Mouse (Mus musculus): ENCODE measurements around the gene Tmem132a. TPM values are rescaled to one million over a fixed set of nuclear protein-coding genes. Genes with fewer than 3 reads are reported as not detected.

The Tmem132a gene
- 31.6 and 37.0 TPM in 2 replicates for polyA plus RNA-seq (2014; fragmentation: Nextera tagmentation; extraction: Ambion mirVana)

- Histone ChIP-seq H3K27me3 (ENCODE audit: control insufficient read depth, insufficient read depth, low read length) (no peaks in the 10 kb centered on the region), H3K4me1 (ENCODE audit: control insufficient read depth in 2 of 2, insufficient read depth in 2 of 2, low read length in 2 of 2) (peaks cover 9 to 19% of the 10 kb centered on the region in 2 experiments), H3K9me3 (ENCODE audit: control insufficient read depth, low read length) (no peaks in the 10 kb centered on the region), H3K27ac (replicated peaks in 1 of 2; ENCODE audit: control insufficient read depth in 1 of 2, insufficient read depth in 1 of 2, low read depth in 2 of 2, low read length in 2 of 2) (peak within 1 kb of the TSS; percentile 62 to 64), H3K4me2 (ENCODE audit: low read length) (peak within 1 kb of the TSS; percentile 83), H3K9ac (ENCODE audit: low read length) (peak within 1 kb of the TSS; percentile 92), H3K36me3 (ENCODE audit: control insufficient read depth, insufficient read depth, low read length) (peaks cover 56% of the 10 kb centered on the region), H3K4me3 (ENCODE audit: control insufficient read depth in 1 of 2, insufficient read depth in 1 of 2, low read depth in 1 of 2, low read length in 2 of 2) (peak within 1 kb of the TSS; percentile 85 to 96)
- ATAC-seq (ENCODE audit: insufficient number of reproducible peaks, insufficient read depth, low FRiP score, low read depth) = no peak
- 4% methylated on average over 8 of the region's 8 CpGs for WGBS
Observed at GRCm38 (mm10) chr19:10869886-10870527, at the start of gene Tmem132a. Tmem132a (minus strand) TSS chr19:10869940.

- WGBS = 88% methylated on average over 10 of the region's 10 CpGs
Observed at GRCm38 (mm10) chr19:10918321-10918991, 48.7 kb upstream of the Tmem132a start.

DNA sequence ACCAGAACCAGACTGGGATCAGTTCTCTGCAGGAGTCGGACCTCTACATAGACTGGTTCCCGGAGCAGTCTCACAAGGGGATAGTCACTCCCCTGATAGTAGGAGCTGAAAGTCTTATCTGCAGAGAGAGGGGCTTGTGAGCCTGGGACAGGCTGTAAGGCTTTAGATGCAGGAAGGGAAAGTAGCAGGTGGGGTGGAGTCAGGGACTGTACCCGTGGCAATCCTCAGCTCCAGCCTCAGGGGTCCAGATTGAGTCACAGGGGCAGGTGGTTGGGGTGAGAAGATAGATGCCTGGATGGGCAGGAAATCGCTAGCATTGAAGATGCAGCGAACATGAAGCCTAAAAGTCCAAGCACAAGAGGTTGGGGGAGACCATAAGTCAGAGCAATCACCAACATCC lies 46.8 kb upstream of the Tmem132a start:
- H3K27me3 ChIP-seq (ENCODE audit: control insufficient read depth, insufficient read depth, low read length) = no peaks in the 10 kb centered on the region
- peaks cover 19 to 27% of the 10 kb centered on the region in 2 experiments for H3K4me1 ChIP-seq (ENCODE audit: control insufficient read depth in 2 of 2, insufficient read depth in 2 of 2, low read length in 2 of 2)
- H3K27ac ChIP-seq (replicated peaks in 1 of 2; ENCODE audit: control insufficient read depth in 1 of 2, insufficient read depth in 1 of 2, low read depth in 2 of 2, low read length in 2 of 2) = no peak overlapping the region
- H3K36me3 ChIP-seq (ENCODE audit: control insufficient read depth, insufficient read depth, low read length) = no peaks in the 10 kb centered on the region
- no peak for ATAC-seq (ENCODE audit: insufficient number of reproducible peaks, insufficient read depth, low FRiP score, low read depth)
- H3K4me3 ChIP-seq (ENCODE audit: control insufficient read depth in 1 of 2, insufficient read depth in 1 of 2, low read depth in 1 of 2, low read length in 2 of 2) = no peak overlapping the region
- WGBS = 55% methylated on average over 5 of the region's 5 CpGs
- H3K9me3 ChIP-seq (ENCODE audit: control insufficient read depth, low read length) = no peaks in the 10 kb centered on the region
- no peak overlapping the region for H3K4me2 ChIP-seq (ENCODE audit: low read length)
- 0 out of 2 replicates have a peak overlapping the region, but pooled peaks have one; percentile 5 for H3K9ac ChIP-seq (ENCODE audit: low read length)

More at GRCm38 (mm10) chr19:10918321-10918991, 48.7 kb upstream of the Tmem132a start:
- H3K36me3 ChIP-seq (ENCODE audit: control insufficient read depth, insufficient read depth, low read length) = no peaks in the 10 kb centered on the region
- H3K9me3 ChIP-seq (ENCODE audit: control insufficient read depth, low read length) = no peaks in the 10 kb centered on the region
- no peaks in the 10 kb centered on the region for H3K27me3 ChIP-seq (ENCODE audit: control insufficient read depth, insufficient read depth, low read length)
- H3K4me3 ChIP-seq (ENCODE audit: control insufficient read depth in 1 of 2, insufficient read depth in 1 of 2, low read depth in 1 of 2, low read length in 2 of 2) = no peak overlapping the region
- H3K9ac ChIP-seq (ENCODE audit: low read length) = no peak overlapping the region
- H3K4me1 ChIP-seq (ENCODE audit: control insufficient read depth in 2 of 2, insufficient read depth in 2 of 2, low read length in 2 of 2) = peaks cover 19 to 22% of the 10 kb centered on the region in 2 experiments
- no peak overlapping the region for H3K4me2 ChIP-seq (ENCODE audit: low read length)
- H3K27ac ChIP-seq (replicated peaks in 1 of 2; ENCODE audit: control insufficient read depth in 1 of 2, insufficient read depth in 1 of 2, low read depth in 2 of 2, low read length in 2 of 2) = no peak overlapping the region
- ATAC-seq (ENCODE audit: insufficient number of reproducible peaks, insufficient read depth, low FRiP score, low read depth) = no peak

- peaks cover 21 to 34% of the 10 kb centered on the region in 2 experiments for H3K4me1 ChIP-seq (ENCODE audit: control insufficient read depth in 2 of 2, insufficient read depth in 2 of 2, low read length in 2 of 2)
- H3K36me3 ChIP-seq (ENCODE audit: control insufficient read depth, insufficient read depth, low read length) = no peaks in the 10 kb centered on the region
- peak overlapping the region; percentile 67 to 71 for H3K27ac ChIP-seq (replicated peaks in 1 of 2; ENCODE audit: control insufficient read depth in 1 of 2, insufficient read depth in 1 of 2, low read depth in 2 of 2, low read length in 2 of 2)
- ATAC-seq (ENCODE audit: insufficient number of reproducible peaks, insufficient read depth, low FRiP score, low read depth) = no peak
- no peak overlapping the region for H3K4me2 ChIP-seq (ENCODE audit: low read length)
- 70% methylated on average over 2 of the region's 2 CpGs for WGBS
- no peak overlapping the region for H3K4me3 ChIP-seq (ENCODE audit: control insufficient read depth in 1 of 2, insufficient read depth in 1 of 2, low read depth in 1 of 2, low read length in 2 of 2)
- no peaks in the 10 kb centered on the region for H3K27me3 ChIP-seq (ENCODE audit: control insufficient read depth, insufficient read depth, low read length)
- no peaks in the 10 kb centered on the region for H3K9me3 ChIP-seq (ENCODE audit: control insufficient read depth, low read length)
- H3K9ac ChIP-seq (ENCODE audit: low read length) = peak overlapping the region; percentile 35; the same call in 1 of the 2 replicates
Observed at GRCm38 (mm10) chr19:10914870-10915269, 45.1 kb upstream of the Tmem132a start.

DNA sequence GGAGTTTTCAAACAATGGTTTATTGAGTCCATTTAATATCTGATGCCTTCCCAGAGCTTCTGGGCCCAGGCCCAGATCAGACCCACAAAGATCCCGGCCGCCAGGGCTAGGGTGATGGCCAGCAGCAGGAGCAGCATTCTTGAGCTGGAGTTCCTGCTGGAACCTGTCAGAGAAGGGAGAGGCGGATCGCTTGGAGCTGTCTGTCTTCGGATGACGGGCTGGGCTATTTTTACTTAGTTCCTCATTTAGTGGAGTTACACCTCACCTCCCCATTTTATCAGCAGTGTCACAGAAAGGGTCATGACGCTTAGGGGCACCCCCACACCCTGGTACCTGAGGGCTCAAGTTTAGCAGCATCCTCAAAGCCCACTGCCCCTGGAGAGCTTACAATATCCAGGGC lies 44.6 kb upstream of the Tmem132a start:
- peaks cover 25 to 39% of the 10 kb centered on the region in 2 experiments for H3K4me1 ChIP-seq (ENCODE audit: control insufficient read depth in 2 of 2, insufficient read depth in 2 of 2, low read length in 2 of 2)
- ATAC-seq (ENCODE audit: insufficient number of reproducible peaks, insufficient read depth, low FRiP score, low read depth) = no peak
- 16% methylated on average over 7 of the region's 7 CpGs for WGBS
- no peak overlapping the region; the same call in 1 of the 2 replicates for H3K4me2 ChIP-seq (ENCODE audit: low read length)
- peak overlapping the region; percentile 67 to 71 for H3K27ac ChIP-seq (replicated peaks in 1 of 2; ENCODE audit: control insufficient read depth in 1 of 2, insufficient read depth in 1 of 2, low read depth in 2 of 2, low read length in 2 of 2)
- H3K27me3 ChIP-seq (ENCODE audit: control insufficient read depth, insufficient read depth, low read length) = no peaks in the 10 kb centered on the region
- H3K4me3 ChIP-seq (ENCODE audit: control insufficient read depth in 1 of 2, insufficient read depth in 1 of 2, low read depth in 1 of 2, low read length in 2 of 2) = no peak overlapping the region
- H3K36me3 ChIP-seq (ENCODE audit: control insufficient read depth, insufficient read depth, low read length) = no peaks in the 10 kb centered on the region
- H3K9ac ChIP-seq (ENCODE audit: low read length) = peak overlapping the region; percentile 35
- H3K9me3 ChIP-seq (ENCODE audit: control insufficient read depth, low read length) = no peaks in the 10 kb centered on the region

DNA sequence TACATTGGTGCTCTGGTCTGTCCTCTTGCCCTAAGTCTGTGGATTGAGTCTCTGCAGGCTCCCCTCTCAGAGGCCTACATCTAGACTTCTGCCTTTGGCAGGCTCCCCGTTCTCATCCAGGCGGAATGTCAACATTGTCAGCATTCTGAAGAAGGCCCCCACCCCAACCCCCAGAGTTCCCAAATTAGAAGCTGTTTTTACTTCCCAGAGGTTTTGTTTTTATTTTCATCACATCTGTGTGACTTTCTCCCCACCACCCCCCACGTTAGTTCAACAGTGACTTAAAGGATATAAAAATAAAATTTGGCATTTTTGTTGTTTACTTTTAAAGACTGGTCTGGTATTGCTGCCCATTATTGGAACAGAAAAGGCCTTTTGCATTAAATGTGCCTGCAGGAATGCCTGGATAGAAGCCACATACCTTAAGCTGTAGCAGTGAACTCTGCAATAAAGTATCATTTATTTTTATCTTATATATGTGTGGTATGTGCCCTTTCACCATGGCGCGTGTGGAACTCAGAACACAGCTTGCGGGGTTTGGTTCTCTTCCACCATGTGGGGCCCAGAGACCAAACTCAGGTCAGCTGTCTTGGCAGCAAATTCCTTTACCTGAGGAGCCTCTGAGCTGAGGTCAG lies 39.5 kb upstream of the Tmem132a start:
- H3K4me1 ChIP-seq (ENCODE audit: control insufficient read depth in 2 of 2, insufficient read depth in 2 of 2, low read length in 2 of 2) = peaks cover 31 to 67% of the 10 kb centered on the region in 2 experiments
- peaks cover 32% of the 10 kb centered on the region for H3K36me3 ChIP-seq (ENCODE audit: control insufficient read depth, insufficient read depth, low read length)
- H3K4me2 ChIP-seq (ENCODE audit: low read length) = 0 out of 2 replicates have a peak overlapping the region, but pooled peaks have one; percentile 17
- H3K4me3 ChIP-seq (ENCODE audit: control insufficient read depth in 1 of 2, insufficient read depth in 1 of 2, low read depth in 1 of 2, low read length in 2 of 2) = no peak overlapping the region
- H3K9me3 ChIP-seq (ENCODE audit: control insufficient read depth, low read length) = no peaks in the 10 kb centered on the region
- peak overlapping the region; percentile 86 to 87 for H3K27ac ChIP-seq (replicated peaks in 1 of 2; ENCODE audit: control insufficient read depth in 1 of 2, insufficient read depth in 1 of 2, low read depth in 2 of 2, low read length in 2 of 2)
- ATAC-seq (ENCODE audit: insufficient number of reproducible peaks, insufficient read depth, low FRiP score, low read depth) = peak; percentile 64
- WGBS = 24% methylated on average over 6 of the region's 6 CpGs
- H3K27me3 ChIP-seq (ENCODE audit: control insufficient read depth, insufficient read depth, low read length) = no peaks in the 10 kb centered on the region
- peak overlapping the region; percentile 54 for H3K9ac ChIP-seq (ENCODE audit: low read length)

DNA sequence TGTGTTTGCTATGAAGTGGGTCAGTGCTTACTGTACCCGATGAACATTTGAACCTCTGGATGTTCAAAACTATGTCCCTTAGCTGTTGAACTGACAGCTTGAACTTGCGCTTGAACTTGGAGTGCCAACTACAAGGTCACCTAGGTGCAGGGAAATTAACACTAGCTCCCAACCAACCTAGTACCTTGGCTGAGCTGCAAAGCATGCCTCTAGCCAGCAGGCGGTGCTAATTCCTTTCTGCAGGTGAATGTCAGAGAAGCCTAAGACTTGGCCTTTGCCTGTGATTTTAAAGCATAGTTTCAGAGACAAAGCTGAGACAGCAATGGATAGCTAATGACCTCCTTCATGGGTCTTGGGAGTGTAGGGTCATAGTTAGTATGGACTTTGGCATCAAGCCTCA lies 38.2 kb upstream of the Tmem132a start:
- no peak for ATAC-seq (ENCODE audit: insufficient number of reproducible peaks, insufficient read depth, low FRiP score, low read depth)
- Histone ChIP-seq H3K4me2 (ENCODE audit: low read length) (no peak overlapping the region), H3K4me3 (ENCODE audit: control insufficient read depth in 1 of 2, insufficient read depth in 1 of 2, low read depth in 1 of 2, low read length in 2 of 2) (no peak overlapping the region), H3K9ac (ENCODE audit: low read length) (no peak overlapping the region), H3K27ac (replicated peaks in 1 of 2; ENCODE audit: control insufficient read depth in 1 of 2, insufficient read depth in 1 of 2, low read depth in 2 of 2, low read length in 2 of 2) (peak overlapping the region; percentile 86 to 87; a peak in 3 of 4 replicates), H3K9me3 (ENCODE audit: control insufficient read depth, low read length) (no peaks in the 10 kb centered on the region), H3K27me3 (ENCODE audit: control insufficient read depth, insufficient read depth, low read length) (no peaks in the 10 kb centered on the region), H3K4me1 (ENCODE audit: control insufficient read depth in 2 of 2, insufficient read depth in 2 of 2, low read length in 2 of 2) (peaks cover 27 to 61% of the 10 kb centered on the region in 2 experiments), H3K36me3 (ENCODE audit: control insufficient read depth, insufficient read depth, low read length) (peaks cover 45% of the 10 kb centered on the region)
- WGBS = 32% methylated on average over 3 of the region's 3 CpGs

Data from heart, embryonic 14.5 days (tissue).